Mouse (Mus musculus) large intestine, adult 2 months (tissue): ENCODE measurements around the gene Zkscan14. TPM values are rescaled to one million over a fixed set of nuclear protein-coding genes. Genes with fewer than 3 reads are reported as not detected.
A peak's percentile ranks its signal among the peaks of the same experiment; 100 is the strongest.
"Not testable (repeated sequence)": the region's sequence is repeated elsewhere in the genome, so short reads cannot be mapped to it uniquely, and the experiment has no call there.

Source experiments
- DNase-seq: peaks from one replicate; pipeline ENCODE4 v3.0.0-alpha.2; 2012; ENCODE audit warnings: low read depth, low spot score
- WGBS: fragments of 180-500 bp; shearing (Covaris S2); methylation state at CpG from one replicate; pipeline ENCODE4 v1.1.7; 2018; 5-methylcytosine and 5-hydroxymethylcytosine counted together
- polyA plus RNA-seq: library from polyadenylated mRNA; depleted of rRNA; stranded (reverse); fragments of >200 nt; gene quantifications from 2 replicates; pipeline ENCODE4 v1.2.3, GENCODE M21; 2012; rRNA removed

Zkscan14 gene
- polyA plus RNA-seq = 4.7 and 5.7 TPM in 2 replicates

DNA sequence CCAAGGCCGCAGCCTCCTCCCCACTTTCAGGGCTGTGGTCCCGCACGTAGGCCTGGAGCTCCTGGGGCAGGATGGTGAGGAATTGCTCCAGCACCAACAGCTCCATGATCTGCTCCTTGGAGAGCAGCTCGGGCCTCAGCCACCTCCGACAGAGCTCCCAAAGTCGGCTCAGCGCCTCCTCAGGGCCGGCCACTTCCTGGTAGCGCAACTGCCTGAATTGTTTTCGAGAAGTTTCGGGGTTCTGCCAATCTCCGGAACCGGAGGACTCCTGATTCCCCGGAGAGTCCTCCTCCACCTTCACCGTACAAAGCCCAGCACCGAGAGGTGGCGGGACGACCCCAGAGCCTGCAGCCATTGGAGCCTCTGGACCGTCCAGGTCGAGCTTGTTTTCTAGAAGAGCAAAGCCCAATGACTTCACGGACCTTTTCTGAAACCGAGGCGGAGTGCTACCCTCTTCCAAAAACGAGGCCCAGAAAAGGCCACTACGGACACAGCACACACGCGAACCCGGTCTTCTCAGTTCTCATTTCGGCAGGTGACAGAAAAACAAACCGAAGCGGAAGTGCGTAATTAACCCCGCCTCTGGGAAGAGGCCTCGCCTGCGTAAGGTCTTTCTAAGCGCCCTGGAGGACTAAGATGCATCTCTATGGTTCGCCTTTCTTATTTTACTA is at the start of gene Zkscan14:
Zkscan14 (minus strand) TSS at position 548 of the 671 bp plus-strand sequence.
- DNase-seq = peak; percentile 81
- under 1% methylated on average over 37 of the region's 37 CpGs for WGBS

DNA sequence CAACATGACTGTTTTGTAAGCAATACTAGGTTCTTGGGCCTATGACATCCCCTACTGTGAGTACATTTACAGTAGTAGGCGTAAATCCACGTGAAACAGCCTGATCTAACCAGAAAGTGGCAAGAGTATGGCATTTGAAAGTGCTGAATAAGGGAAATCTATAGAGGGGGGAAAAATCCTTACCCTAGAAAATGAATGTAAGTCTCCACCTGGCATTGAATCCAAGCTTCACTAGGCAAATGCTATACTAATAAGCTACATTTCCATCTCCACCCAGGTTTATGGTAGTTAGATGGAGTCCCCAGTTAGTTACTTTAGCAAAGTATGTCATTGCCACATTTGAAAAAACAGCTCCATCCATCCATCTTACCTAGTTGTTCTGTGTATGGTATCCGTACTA is 47.9 kb upstream of the Zkscan14 start:
- 94% methylated on average over 3 of the region's 3 CpGs for WGBS
- DNase-seq = no peak

DNA sequence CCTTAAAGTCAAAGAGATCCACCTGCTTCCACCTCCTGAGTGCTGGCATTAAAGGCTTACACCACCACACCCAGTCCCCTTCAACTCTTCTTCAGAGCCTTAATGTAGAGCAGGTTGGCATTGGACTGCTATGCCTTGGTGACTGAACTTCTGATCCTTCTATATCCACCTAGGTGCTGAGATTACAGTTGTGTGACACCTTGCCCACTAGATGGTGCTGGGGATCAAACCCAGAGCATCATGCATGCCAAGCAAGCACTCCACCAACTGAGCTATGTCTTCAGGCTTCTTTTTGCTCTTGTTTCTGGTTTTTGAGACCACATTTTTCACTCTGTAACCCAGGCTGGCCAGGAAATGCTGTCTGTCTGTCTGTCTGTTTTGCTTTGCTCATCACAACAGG is 33.0 kb upstream of the Zkscan14 start:
- no peak for DNase-seq

DNA sequence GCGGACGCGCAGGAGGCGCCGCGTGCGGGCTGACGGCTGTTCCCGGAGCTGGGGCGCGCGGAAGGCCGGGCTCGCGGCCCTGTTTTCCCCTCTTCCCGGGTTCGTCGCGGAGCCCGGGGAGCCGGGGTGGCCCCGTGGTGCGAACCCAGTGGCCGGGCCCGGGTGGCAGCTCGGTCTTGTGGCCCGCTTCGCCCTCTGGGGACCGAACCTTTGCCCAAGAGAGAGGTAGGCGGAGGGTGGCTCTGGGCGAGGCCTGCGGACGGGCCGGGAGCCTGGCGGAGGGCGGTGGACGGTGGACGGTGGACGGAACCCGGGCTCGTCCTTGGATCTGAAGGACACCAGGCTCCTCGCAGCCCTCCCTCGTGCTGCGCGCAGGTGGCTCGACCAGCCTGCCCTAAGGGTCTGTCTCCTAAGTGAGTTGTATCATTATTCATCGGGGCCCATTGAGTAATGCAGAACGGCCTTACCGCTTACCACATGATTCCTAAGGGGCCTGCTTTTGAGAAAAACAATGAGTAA is 30.3 kb upstream of the Zkscan14 start:
- WGBS = under 1% methylated on average over 45 of the region's 49 CpGs
- no peak for DNase-seq

DNA sequence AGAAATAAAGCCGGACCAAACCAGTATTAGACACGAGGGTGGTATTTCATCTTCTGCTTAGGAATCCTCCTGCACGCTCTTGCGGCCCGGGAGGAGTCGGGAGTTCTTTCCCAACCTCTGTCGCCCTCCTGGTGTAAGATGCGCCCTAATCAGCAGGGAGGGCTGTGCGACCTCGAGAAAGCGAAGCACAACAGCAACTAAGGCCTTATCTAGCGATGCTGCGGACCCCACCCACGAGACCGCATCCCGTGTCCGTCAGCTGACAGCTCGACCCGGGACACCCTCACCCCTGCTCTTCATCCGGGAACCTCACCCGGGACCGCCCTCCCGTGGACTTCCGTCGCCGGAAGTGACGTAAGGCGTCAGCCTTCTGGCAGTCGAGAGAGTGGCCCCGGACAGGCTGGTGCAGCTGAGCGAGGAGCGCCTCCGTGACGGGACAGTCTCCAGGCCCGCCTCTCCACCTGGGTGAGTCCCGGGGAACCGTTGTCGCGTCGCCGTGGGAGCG is 29.8 kb upstream of the Zkscan14 start, which contains the start of gene Zfp655:
Zfp655 (plus strand) TSS at position 349 of the 505 bp plus-strand sequence.
- under 1% methylated on average over 42 of the region's 42 CpGs for WGBS
- peak; percentile 84 for DNase-seq

DNA sequence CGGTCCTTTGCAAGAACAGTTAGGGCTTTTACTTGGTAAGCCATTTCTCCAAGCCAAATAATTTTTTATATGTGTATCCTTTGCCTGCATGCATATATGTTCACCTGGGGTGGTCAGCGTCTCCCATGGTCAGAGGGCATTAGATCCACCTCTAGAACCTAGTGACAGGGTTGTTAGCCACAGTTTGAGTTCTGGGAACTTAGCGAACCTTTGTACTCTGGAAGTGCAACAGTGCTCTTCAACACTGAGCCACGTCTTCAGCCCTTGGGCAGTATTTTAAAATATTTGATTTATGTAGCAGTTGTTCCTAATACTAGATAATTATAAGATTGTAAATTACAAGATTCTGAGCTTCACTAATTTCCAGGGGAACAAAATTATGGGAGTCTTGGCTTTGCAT is 29.0 kb upstream of the Zkscan14 start:
- no peak for DNase-seq
- 90% methylated on average over 4 of the region's 4 CpGs for WGBS

DNA sequence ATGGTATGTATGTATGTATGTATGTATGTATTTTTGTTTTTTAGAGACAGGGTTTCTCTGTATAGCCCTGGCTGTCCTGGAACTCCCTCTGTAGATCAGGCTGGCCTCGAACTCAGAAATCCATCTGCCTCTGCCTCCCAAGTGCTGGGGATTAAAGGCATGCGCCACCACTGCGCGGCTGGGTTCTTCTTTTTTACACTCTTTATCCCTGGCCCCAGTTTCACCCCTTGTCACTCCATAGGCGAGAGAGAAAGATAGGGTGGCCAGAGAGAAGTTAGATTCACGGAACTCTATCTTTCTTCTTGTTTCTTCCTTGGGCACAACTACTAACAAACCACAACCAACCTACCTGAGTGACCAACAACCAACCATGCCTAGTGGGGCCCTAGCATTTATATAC is 27.6 kb upstream of the Zkscan14 start:
- WGBS = 84% methylated on average over 6 of the region's 6 CpGs
- not testable (repeated sequence) for DNase-seq

DNA sequence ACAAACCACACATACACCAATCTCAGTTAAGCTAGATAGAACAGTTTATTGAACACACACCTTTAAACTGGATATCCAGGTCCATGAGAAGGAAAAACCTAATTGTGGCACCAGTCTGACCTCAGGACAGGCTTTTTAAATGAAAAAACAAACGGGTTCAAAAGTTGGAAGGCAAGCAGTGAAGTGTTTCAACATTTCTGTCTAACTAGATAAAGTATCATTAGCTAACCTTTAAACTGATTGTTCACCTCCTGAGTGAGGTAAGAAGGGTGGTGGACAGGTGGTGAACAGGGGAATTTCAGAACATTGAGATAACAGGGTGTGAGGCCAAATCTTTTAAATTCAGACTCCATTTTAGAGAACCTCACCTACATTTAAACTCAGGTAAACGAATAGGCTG is 24.8 kb upstream of the Zkscan14 start:
- no peak for DNase-seq
- WGBS = 33% methylated on average over 2 of the region's 2 CpGs

DNA sequence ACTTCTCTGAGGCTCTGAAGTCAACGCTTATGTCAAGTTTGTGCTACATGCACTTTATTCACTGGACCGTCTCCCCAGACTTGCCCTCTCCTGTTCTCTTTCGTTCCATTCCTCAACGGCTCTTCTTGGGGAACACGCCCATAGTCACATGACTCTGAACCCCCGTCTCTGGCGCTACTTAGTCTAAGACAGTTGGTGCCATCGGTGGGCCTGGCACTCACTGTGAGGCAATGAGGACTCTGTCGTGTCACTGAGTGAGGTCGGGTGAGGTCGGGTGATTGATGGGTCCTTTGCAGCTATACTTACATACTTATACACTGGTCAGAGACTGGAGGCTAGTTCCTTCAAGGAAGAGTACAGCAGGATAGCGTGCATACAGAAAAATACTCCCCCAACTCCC is 21.7 kb upstream of the Zkscan14 start:
- WGBS = 47% methylated on average over 12 of the region's 12 CpGs
- DNase-seq = no peak

DNA sequence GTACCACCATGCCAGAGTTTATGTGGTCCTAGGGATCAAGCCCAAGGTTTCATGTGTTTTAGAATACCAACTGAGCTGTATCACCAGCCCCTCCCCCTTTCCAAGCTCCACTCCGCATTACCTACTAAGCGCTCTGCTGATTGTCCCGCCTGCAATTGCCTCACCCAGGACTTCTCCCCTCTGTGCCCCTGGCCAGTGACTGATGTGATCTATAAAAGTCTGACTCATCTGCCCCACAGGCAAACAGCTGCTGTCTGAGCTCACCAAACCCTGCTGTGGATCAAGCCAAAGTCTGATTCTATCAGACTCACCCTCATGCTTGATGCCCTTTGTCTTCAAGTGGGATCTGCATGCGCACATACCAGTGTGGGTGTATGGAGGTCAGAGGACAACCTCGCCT is 21.2 kb upstream of the Zkscan14 start:
- no peak for DNase-seq
- 32% methylated on average over 5 of the region's 5 CpGs for WGBS

DNA sequence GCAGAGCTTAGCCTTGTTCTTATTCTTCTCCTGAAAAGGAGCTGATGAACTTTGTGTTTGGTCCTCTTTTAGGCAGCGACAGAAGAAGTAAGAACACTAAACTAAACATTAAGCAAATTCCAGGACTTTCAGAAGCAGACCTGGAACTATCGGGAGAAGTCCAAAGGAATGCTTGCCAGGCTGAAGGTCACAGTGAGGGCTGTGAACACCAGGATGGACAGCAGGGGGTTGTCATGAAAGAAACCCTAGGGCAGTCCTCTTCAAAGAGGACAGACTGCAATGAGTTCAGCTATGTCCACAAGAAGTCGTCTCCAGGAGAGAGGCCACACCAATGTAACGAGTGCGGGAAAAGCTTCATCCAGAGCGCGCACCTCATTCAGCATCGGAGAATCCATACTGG is 18.3 kb upstream of the Zkscan14 start:
- WGBS = 96% methylated on average over 8 of the region's 8 CpGs
- DNase-seq = no peak

DNA sequence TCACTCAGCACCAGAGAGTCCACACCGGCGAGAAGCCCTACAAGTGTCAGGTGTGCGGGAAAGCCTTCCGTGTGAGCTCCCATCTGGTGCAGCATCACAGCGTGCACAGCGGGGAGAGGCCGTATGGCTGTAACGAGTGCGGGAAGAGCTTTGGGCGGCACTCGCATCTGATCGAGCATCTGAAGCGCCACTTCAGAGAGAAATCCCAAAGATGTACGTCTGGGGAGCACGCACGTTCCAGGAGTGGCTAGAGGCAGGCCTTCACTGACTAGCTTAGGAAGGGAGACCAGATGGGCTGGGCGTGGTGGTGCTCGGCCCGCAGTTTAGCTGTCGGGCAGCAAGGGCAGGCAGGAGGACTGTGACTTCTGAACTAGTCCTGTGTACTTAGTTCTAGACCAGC is 17.0 kb upstream of the Zkscan14 start:
- DNase-seq = no peak
- 91% methylated on average over 20 of the region's 20 CpGs for WGBS

DNA sequence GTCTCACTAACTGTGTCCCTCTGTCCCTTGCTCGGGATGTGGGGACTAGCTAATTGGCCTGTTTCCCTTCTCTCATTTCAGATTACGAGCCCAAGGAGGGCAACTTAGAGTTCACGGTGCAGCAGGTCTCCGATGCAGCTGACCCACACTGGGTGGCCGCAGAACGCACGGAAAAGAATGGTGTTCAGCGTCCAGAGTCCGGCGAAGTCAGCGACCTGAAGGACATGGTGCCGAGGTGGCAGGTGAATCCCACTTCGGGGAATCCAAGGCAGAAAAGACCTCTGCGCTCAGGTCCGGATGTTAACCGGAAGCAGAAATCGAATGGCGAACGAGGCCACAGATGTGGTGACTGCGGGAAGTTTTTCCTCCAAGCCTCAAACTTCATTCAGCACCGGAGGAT is 16.5 kb upstream of the Zkscan14 start:
- DNase-seq = no peak
- WGBS = 93% methylated on average over 21 of the region's 21 CpGs

DNA sequence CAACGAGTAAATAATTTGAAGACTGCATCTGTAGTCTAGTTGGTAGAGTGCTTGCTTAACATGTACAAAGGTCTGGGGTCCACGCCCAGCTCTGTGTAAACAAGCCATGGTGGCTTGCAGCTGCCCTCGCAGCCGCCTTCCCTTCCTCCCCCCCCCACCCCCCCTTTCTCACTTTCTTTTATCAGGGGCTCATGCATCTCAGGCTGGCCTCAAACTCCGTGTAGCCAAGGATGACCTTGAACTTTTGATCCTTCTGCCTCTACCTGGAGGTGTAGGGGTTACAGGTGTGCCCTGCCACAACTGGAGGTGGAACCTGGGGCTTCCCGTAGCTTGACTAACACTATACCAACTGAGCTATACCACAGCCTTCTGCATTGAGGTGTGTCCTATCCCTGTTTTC is 16.1 kb upstream of the Zkscan14 start:
- DNase-seq = no peak
- WGBS = 30% methylated on average over 6 of the region's 6 CpGs

DNA sequence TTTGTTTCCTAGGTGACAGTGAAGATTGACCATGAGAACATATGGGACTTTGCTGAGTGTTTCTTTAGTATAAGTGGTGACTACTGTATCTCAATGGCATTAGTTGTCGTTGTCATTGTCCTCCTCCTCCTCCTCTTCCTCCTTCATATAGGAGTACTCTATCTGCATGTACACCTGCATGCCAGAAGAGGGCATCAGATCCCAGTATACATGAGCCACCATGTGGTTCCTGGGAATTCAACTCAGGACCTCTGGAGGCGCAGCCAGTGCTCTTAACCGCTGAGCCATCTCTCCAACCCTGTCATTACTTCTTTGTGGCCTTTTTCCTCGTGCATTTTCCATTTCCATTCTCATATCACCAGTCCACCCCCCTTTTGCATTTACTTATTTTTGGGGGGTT is 13.0 kb upstream of the Zkscan14 start:
- WGBS = 52% methylated on average over 4 of the region's 4 CpGs
- no peak for DNase-seq

DNA sequence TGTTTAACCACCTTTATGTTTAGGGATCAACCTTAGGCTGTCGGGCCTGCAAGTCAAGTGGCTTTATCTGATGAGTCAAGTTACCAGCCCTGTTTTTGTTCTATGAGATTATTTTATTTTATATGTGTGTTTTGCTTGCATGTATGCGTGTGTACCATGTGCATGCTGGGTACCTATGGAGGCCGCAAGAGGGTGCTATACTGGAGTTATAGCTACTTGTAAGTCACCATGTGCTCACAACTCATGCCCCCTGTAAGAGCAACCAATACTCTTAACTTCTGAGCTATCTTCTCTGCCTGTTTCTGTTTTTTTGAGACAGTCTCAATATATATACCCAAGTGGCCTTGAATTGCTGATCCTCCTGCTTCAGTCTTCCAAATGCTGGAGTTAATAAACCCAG is 11.8 kb upstream of the Zkscan14 start:
- no peak for DNase-seq
- 91% methylated on average over 3 of the region's 3 CpGs for WGBS

DNA sequence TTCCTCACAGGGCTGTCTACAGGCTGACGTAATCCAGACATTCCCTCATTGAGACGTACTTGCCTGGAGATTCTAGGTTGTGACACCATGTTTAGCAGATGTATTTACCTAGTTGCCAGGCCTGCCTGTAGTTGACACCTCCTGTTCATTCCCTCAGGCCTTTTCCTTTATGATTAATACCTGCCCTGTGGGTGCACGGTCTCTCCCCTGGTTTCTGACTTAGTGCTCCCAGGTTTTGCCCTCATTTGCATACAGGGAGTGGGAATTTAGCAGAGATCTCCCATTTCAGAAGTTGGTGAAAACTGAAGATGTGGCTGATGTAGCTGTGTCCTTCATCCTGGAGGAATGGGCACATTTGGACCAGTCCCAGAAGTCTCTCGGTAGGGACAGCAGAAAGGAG is 10.5 kb upstream of the Zkscan14 start:
- DNase-seq = no peak
- 95% methylated on average over 4 of the region's 4 CpGs for WGBS

DNA sequence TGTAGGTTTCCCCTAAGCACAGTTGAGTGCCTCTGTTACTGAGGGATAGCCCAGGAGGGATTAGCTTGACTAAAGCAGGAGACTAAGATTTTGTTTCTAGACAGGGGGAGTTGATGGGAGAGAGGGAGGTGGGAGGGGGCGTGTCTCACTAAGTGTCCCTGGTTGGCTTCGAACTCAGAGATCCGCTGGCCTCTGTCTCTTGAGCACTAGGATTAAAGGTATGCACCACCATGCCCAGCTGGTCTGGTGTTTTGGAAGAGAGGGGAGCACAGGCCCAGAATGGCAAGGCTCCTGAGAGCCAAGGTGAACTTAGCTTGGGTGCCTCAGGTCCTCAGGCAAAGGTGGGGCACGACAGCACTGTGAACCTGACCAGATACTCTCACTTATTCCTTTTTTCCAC is 9.7 kb upstream of the Zkscan14 start:
- 99% methylated on average over 4 of the region's 4 CpGs for WGBS
- no peak for DNase-seq

DNA sequence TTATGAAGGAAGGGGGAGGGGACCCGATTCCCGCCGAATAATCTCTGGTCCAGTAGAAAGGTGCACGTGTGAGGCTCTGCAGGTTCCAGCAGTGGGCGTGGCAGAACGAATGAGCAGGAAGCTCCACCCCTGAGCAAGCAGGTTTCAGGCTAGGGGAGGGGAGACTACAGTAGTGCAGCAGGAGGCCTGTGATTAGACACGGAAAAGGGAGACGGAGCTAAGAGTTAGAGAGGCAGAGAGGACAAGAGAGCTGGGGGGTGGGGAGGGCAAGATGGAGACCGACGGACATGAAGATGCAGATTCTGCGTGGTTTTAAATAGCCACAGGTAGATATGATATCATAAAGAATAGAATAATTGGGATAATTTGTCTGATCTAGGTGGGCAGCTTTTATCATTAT is 6.7 kb upstream of the Zkscan14 start:
- WGBS = 26% methylated on average over 11 of the region's 11 CpGs
- DNase-seq = not testable (repeated sequence)

DNA sequence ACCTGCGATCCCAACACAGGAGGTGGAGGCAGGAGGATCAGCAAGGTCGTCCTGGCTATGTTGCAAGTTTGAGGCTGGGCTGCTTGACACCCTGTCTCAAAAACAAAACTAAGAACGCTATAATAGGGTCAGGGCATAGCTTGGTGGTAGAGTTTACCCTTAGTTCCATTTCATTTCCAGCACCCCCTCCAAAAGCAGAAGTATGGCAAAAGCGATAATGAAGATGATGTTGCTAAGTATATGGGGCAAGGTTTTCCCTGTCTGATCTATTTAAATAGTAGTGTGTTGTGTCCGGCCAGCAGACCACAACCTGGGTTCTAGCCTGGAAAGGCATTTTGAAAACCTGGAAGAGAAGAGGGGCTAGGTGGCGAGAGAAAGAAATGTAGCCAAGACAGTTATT is 6.3 kb upstream of the Zkscan14 start:
- 65% methylated on average over 6 of the region's 6 CpGs for WGBS
- DNase-seq = no peak

DNA sequence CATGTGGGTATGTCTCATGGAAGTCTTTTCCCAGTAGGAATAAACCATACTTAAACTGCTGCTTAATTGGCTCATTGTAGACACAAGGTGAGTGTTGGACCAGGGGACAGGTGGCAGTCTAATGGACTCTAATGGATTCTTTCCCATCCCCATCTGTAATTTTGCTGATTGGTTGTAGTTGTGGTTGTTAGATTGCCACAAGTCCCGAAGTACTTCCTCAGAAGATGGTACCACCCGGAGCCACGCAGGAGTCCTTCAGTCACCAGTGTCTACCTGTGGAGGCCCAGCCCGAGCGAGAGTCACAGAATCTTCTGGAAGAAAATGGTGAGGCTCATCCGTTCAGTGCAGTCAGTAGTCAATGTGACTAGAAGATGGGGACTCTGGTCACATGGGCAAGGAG is 5.7 kb upstream of the Zkscan14 start:
- whole genome bisulfite sequencing = 98% methylated on average over 6 of the region's 6 CpGs
- DNase-seq = no peak

DNA sequence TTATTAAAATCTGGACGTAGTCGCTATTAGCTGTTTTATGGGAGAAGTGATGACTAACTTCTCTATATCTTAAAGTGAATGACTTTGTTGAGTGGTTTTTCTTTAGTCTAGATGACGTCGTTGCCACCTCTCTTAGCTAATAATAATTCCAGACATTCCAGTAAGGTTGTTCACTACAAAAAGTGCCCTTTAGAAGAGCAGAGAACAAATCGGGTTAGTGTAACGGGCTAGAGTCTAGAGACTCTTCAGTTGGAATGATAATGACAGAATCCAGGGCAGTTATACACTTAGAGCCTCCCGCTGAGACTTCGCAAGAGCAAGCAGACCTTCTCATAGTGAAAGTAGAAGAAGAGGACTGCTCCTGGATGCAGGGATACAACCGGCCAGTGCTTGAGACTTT is 3.4 kb upstream of the Zkscan14 start:
- DNase-seq = no peak
- WGBS = 7% methylated on average over 9 of the region's 9 CpGs
